8 mouse cellular contexts compared by ENCODE assay signal in the genomic region with DNA sequence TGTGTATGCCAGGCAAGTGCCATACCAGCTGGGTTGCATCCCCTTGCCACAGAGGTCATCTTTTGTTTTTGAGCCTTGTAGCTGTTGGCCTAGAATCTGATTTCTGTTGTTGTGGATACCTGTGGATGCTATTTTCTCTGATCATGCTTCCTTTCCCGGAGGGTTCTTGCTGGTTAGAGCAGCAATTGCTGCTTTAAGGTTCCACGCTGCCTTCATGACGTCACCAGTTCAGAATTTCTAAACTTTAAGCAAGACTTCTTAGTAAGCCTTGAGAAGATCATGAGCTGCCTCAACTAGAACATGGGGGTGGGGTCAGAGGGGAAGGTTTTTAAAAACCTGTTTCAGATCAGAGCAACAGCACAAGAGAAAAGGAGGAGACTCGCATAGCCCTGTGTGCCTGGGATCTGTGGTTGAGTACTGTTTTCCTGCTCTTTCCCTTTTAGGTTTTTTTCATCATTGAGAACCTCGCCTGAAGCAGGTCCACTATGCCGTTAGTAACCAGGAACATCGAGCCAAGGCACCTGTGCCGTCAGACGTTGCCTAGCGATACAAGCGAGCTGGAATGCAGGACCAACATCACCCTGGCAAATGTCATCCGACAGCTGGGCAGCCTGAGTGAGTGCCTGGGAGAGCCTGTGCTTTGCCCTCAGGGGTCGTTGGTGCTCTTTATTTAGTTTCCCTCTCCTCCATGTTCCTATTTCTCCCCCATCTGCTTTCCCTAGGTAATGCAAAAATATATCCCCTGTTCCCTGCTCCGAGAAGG. TPM values are rescaled to one million over a fixed set of nuclear protein-coding genes. Genes with fewer than 3 reads are reported as not detected.
DNase-seq lines count a peak whose midpoint lies in the region; ATAC-seq and TF ChIP-seq lines count a peak whose summit lies in the region.

No protein-coding gene starts in this region.

- peak; percentile 54; the same call in 1 of the 2 replicates for ATAC-seq in heart, embryonic 14.5 days (ENCODE audit: insufficient number of reproducible peaks, insufficient read depth, low FRiP score, low read depth)
- no peak for ATAC-seq in liver, postnatal 0 days

- peak overlapping the region; percentile 54 for H3K27ac ChIP-seq in cortical plate, adult 2 months (ENCODE audit: insufficient read depth, low read length)
- peak overlapping the region; percentile 70 to 80 for H3K27ac ChIP-seq in heart, embryonic 14.5 days (replicated peaks in 1 of 2; ENCODE audit: control insufficient read depth in 1 of 2, insufficient read depth in 1 of 2, low read depth in 2 of 2, low read length in 2 of 2)
- H3K27ac ChIP-seq in liver, postnatal 0 days (ENCODE audit: low read depth), result peak overlapping the region; percentile 80

- peak overlapping the region; percentile 42 for H3K4me2 ChIP-seq in heart, embryonic 14.5 days (ENCODE audit: low read length)
- peak overlapping the region; percentile 33; the same call in 1 of the 2 replicates for H3K4me2 ChIP-seq in liver, postnatal 0 days (ENCODE audit: low read depth, low read length)

- peaks cover 33% of the 10 kb centered on the region for H3K36me3 ChIP-seq in heart, embryonic 14.5 days (ENCODE audit: control insufficient read depth, insufficient read depth, low read length)
- H3K36me3 ChIP-seq in liver, postnatal 0 days (replicated peaks; ENCODE audit: insufficient read depth, low read length), result peaks cover 37% of the 10 kb centered on the region

- H3K27me3 ChIP-seq in heart, embryonic 14.5 days (ENCODE audit: control insufficient read depth, insufficient read depth, low read length), result no peaks in the 10 kb centered on the region
- no peaks in the 10 kb centered on the region for H3K27me3 ChIP-seq in liver, postnatal 0 days (ENCODE audit: insufficient read depth, low read length)

- H3K9ac ChIP-seq in heart, embryonic 14.5 days (ENCODE audit: low read length), result peak overlapping the region; percentile 14; the same call in 1 of the 2 replicates
- H3K9ac ChIP-seq in liver, postnatal 0 days (replicated peaks), result no peak overlapping the region

- no peak for TF ChIP-seq EP300 in liver, postnatal 0 days (IDR thresholded peaks at IDR 0.05; ENCODE audit: low read depth)

- peak; percentile 45 for DNase-seq in layer of hippocampus, adult 11-12 months (ENCODE audit: low spot score)
- DNase-seq in layer of hippocampus, adult 18-20 months (ENCODE audit: low spot score in 2 of 2), result no peak
- no peak for DNase-seq in liver, postnatal 0 days
- DNase-seq in right cerebral cortex, adult 2 months (ENCODE audit: low spot score in 2 of 2), result no peak
- DNase-seq in urinary bladder, adult 18-20 months (ENCODE audit: low spot score in 2 of 2), result no peak
- DNase-seq in cerebellum, adult 9-10 months, result no peak

- H3K4me3 ChIP-seq in cortical plate, adult 2 months (ENCODE audit: insufficient read depth, low read length), result peak overlapping the region; percentile 14
- no peak overlapping the region for H3K4me3 ChIP-seq in heart, embryonic 14.5 days (ENCODE audit: control insufficient read depth in 1 of 2, insufficient read depth in 1 of 2, low read depth in 1 of 2, low read length in 2 of 2)
- H3K4me3 ChIP-seq in liver, postnatal 0 days (ENCODE audit: low read depth, low read length), result no peak overlapping the region

- no peak for TF ChIP-seq POLR2A in cortical plate, adult 2 months (IDR thresholded peaks at IDR 0.05; ENCODE audit: extremely low read depth, insufficient read depth, low read length)

- WGBS in heart, embryonic 14.5 days, result 31% methylated on average over 14 of the region's 14 CpGs
- WGBS in liver, postnatal 0 days (ENCODE audit: insufficient replicate concordance), result 74% methylated on average over 14 of the region's 14 CpGs

- H3K9me3 ChIP-seq in heart, embryonic 14.5 days (ENCODE audit: control insufficient read depth, low read length), result no peaks in the 10 kb centered on the region
- H3K9me3 ChIP-seq in liver, postnatal 0 days (ENCODE audit: low read length), result no peaks in the 10 kb centered on the region

- no peak for TF ChIP-seq CTCF in cortical plate, adult 2 months (IDR thresholded peaks at IDR 0.05; ENCODE audit: extremely low read depth, insufficient read depth, low read length)
- no peak for TF ChIP-seq CTCF in liver, postnatal 0 days (IDR thresholded peaks at IDR 0.05; ENCODE audit: low read depth)

- H3K4me1 ChIP-seq in cortical plate, adult 2 months (ENCODE audit: control insufficient read depth, insufficient read depth, low read length), result peaks cover 7% of the 10 kb centered on the region
- peaks cover 19 to 53% of the 10 kb centered on the region in 2 experiments for H3K4me1 ChIP-seq in heart, embryonic 14.5 days (ENCODE audit: control insufficient read depth in 2 of 2, insufficient read depth in 2 of 2, low read length in 2 of 2)
- peaks cover 46% of the 10 kb centered on the region for H3K4me1 ChIP-seq in liver, postnatal 0 days (ENCODE audit: insufficient read depth)

RNA-seq across cellular contexts. Expression of gene Cd164l2, which starts 35.8 kb away (rescaled TPM):
- 1 to 10 TPM; 3.0 to 3.4 TPM for total RNA-seq in layer of hippocampus, adult 18-20 months (2021)
- 10.9 and 11.9 TPM in 2 replicates for polyA plus RNA-seq in cortical plate, adult 2 months (2012; rRNA removed)
- polyA plus RNA-seq in heart, embryonic 14.5 days (2014; fragmentation: Nextera tagmentation; extraction: Ambion mirVana), result 0.42 and 0.82 TPM in 2 replicates
- polyA plus RNA-seq in liver, postnatal 0 days (2015; fragmentation: Nextera tagmentation; extraction: Ambion mirVana), result 0.25 and 0.39 TPM in 2 replicates

RNA-seq across cellular contexts. Expression of gene Gpr3, which starts 36.2 kb away (rescaled TPM):
- total RNA-seq in layer of hippocampus, adult 18-20 months (2021), result 1 to 10 TPM; 7.3 to 7.6 TPM
- 11.2 and 16.1 TPM in 2 replicates for polyA plus RNA-seq in cortical plate, adult 2 months (2012; rRNA removed)
- 0.20 and 0.58 TPM in 2 replicates for polyA plus RNA-seq in heart, embryonic 14.5 days (2014; fragmentation: Nextera tagmentation; extraction: Ambion mirVana)
- polyA plus RNA-seq in liver, postnatal 0 days (2015; fragmentation: Nextera tagmentation; extraction: Ambion mirVana), result not detected in 2 replicates

RNA-seq across cellular contexts. Expression of gene Wasf2, which starts 45.9 kb away (rescaled TPM):
- total RNA-seq in layer of hippocampus, adult 18-20 months (2021), result 10 to 100 TPM; 27.4 to 32.6 TPM
- polyA plus RNA-seq in cortical plate, adult 2 months (2012; rRNA removed), result 14.7 and 15.6 TPM in 2 replicates
- 50.7 and 68.6 TPM in 2 replicates for polyA plus RNA-seq in heart, embryonic 14.5 days (2014; fragmentation: Nextera tagmentation; extraction: Ambion mirVana)
- polyA plus RNA-seq in liver, postnatal 0 days (2015; fragmentation: Nextera tagmentation; extraction: Ambion mirVana), result 35.8 and 43.1 TPM in 2 replicates
